Comparison of ENCODE assay signal across 9 mouse cellular contexts in genomic region chr12:75572271-75572670, GRCm38 (mm10). TPM values are rescaled to one million over a fixed set of nuclear protein-coding genes. Genes with fewer than 3 reads are reported as not detected.
DNase-seq lines count a peak whose midpoint lies in the region; ATAC-seq lines count a peak whose summit lies in the region.
"Had no signal": no experiment of that assay in that cellular context is flagged by ENCODE, and none has a peak within 500 bp of the region (broad histone marks: within the 10 kb centered on the region; RNA-seq: fewer than 3 reads in every experiment).

No protein-coding gene starts in this region.

- H3K27me3 ChIP-seq in heart, embryonic 12.5 days (replicated peaks): no peaks in the 10 kb centered on the region
- H3K27me3 ChIP-seq: neural tube, embryonic 13.5 days had no signal

- H3K4me3 ChIP-seq in heart, embryonic 12.5 days: no peak overlapping the region
- H3K4me3 ChIP-seq: neural tube, embryonic 13.5 days had no signal

- ATAC-seq in heart, embryonic 12.5 days (ENCODE audit: insufficient number of reproducible peaks, low FRiP score): no peak; the same call in 1 of the 2 replicates

- peak; percentile 31 to 68 for DNase-seq in heart, adult 18-20 months
- no peak for DNase-seq in heart, adult 8-10 months (ENCODE audit: low spot score)
- peak; percentile 58 for DNase-seq in CD4-positive helper T cell, adult 2 months (ENCODE audit: low read depth, low spot score)
- DNase-seq in adipocyte (ENCODE audit: low spot score): peak; percentile 18
- peak; percentile 28 to 57 for DNase-seq in lung, adult 18-20 months
- DNase-seq in thymus, adult 18-20 months: peak; percentile 19 to 23
- no peak for DNase-seq in ovary, postnatal 10 days (ENCODE audit: low spot score)

- H3K9me3 ChIP-seq in heart, embryonic 12.5 days (replicated peaks): no peaks in the 10 kb centered on the region
- H3K9me3 ChIP-seq: neural tube, embryonic 13.5 days had no signal

- H3K27ac ChIP-seq in heart, embryonic 12.5 days (ENCODE audit: poor library complexity, severe bottlenecking): peak overlapping the region; percentile 14; the same call in 1 of the 2 replicates
- H3K27ac ChIP-seq: neural tube, embryonic 13.5 days had no signal

- H3K9ac ChIP-seq in heart, embryonic 12.5 days: no peak overlapping the region
- H3K9ac ChIP-seq: neural tube, embryonic 13.5 days had no signal

- H3K4me1 ChIP-seq in heart, embryonic 12.5 days (replicated peaks): peaks cover 51% of the 10 kb centered on the region

- no peaks in the 10 kb centered on the region for H3K36me3 ChIP-seq in heart, embryonic 12.5 days
- H3K36me3 ChIP-seq: neural tube, embryonic 13.5 days had no signal

- WGBS in heart, embryonic 12.5 days: 45% methylated on average over 4 of the region's 4 CpGs

- H3K4me2 ChIP-seq in heart, embryonic 12.5 days: no peak overlapping the region
- H3K4me2 ChIP-seq: neural tube, embryonic 13.5 days had no signal

RNA-seq across cellular contexts. Expression of gene Ppp2r5e, which starts 23.8 kb away (rescaled TPM):
- 10 to 100 TPM; 30.9 to 32.2 TPM for total RNA-seq in heart, adult 18-20 months (2021)
- 10 to 100 TPM; 28.5 to 32.0 (median 31.3) TPM for total RNA-seq in heart, adult 8-10 months (2022)
- 12.1 and 12.7 TPM in 2 replicates for polyA plus RNA-seq in heart, embryonic 12.5 days (2016; fragmentation: Nextera tagmentation; extraction: Ambion mirVana)

Comparison
In these comparisons a context has a peak if more than half of its experiments do, and no peak if none do; other contexts are left out.
1. DNase-seq: peak in heart, adult 18-20 months (2 of 2), CD4-positive helper T cell, adult 2 months (single experiment), adipocyte (single experiment), lung, adult 18-20 months (2 of 2) and thymus, adult 18-20 months (2 of 2); none in heart, adult 8-10 months (single experiment) and ovary, postnatal 10 days (single experiment).